Mouse (Mus musculus): Measurements from ENCODE around the gene Golga1. TPM values are rescaled to one million over a fixed set of nuclear protein-coding genes. Genes with fewer than 3 reads are reported as not detected.

Gene Golga1
- polyA plus RNA-seq, 1 experiment: 36.3 TPM

DNA sequence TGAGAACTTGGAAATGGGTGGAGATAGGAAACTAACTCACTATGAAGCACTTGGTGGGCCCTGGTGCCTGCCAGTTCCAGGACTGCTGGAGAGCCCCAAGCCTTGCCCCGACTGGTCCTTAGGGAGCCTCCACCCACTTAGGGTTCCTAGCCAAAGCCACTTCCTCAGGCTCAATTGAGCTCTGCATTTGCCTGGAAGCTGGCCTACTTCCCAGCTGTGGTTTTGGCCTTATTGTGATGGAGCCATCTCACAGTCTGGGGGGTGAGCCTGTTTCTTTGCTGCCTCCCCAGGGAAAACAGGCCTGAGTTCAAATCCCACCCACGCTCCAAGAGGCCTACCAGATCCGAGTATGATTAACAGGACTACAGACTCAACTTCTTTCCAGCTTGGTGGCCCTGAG, 78.8 kb downstream of the Golga1 start:
- Histone ChIP-seq H3K4me1 (ENCODE audit: control insufficient read depth, insufficient read depth, low read length) (no peaks in the 10 kb centered on the region), H3K4me3 (ENCODE audit: insufficient read depth, low read length) (no peak overlapping the region), H3K27ac (ENCODE audit: insufficient read depth, low read length) (no peak overlapping the region)
- TF ChIP-seq POLR2A (IDR thresholded peaks at IDR 0.05; ENCODE audit: low read depth, low read length) (no peak), CTCF (IDR thresholded peaks at IDR 0.05; ENCODE audit: borderline replicate concordance, insufficient read depth, low read length) (no peak)

DNA sequence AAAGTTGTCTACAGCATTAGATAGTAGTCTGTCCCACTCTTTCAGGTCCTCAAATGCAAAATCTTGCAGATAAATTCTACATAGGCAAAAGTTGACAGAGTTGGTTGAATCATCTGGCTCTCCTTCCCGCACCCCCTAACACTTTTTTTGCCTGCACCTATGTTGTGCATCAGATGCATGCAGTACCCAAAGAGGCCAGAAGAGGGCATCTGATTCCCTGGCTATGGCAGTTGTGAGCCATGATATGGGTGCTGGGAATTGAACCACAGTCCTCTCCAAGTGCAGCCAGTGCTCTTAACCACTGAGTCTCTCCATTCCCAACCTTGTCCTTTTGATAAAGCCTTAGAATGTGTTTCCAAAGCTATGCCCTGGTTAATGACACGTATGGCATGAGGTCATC, 81.9 kb downstream of the Golga1 start:
- Histone ChIP-seq H3K4me3 (ENCODE audit: insufficient read depth, low read length) (no peak overlapping the region), H3K4me1 (ENCODE audit: control insufficient read depth, insufficient read depth, low read length) (no peaks in the 10 kb centered on the region), H3K27ac (ENCODE audit: insufficient read depth, low read length) (no peak overlapping the region)
- TF ChIP-seq POLR2A (IDR thresholded peaks at IDR 0.05; ENCODE audit: low read depth, low read length) (no peak), CTCF (IDR thresholded peaks at IDR 0.05; ENCODE audit: borderline replicate concordance, insufficient read depth, low read length) (no peak)

GRCm38 (mm10) chr2:38977837-38978236, 87.5 kb downstream of the Golga1 start:
- TF ChIP-seq CTCF (IDR thresholded peaks at IDR 0.05; ENCODE audit: borderline replicate concordance, insufficient read depth, low read length) (no peak), POLR2A (IDR thresholded peaks at IDR 0.05; ENCODE audit: low read depth, low read length) (no peak)
- Histone ChIP-seq H3K27ac (ENCODE audit: insufficient read depth, low read length) (no peak overlapping the region), H3K4me1 (ENCODE audit: control insufficient read depth, insufficient read depth, low read length) (peaks cover 2% of the 10 kb centered on the region; the same call in 1 of the 2 replicates), H3K4me3 (ENCODE audit: insufficient read depth, low read length) (no peak overlapping the region)

DNA sequence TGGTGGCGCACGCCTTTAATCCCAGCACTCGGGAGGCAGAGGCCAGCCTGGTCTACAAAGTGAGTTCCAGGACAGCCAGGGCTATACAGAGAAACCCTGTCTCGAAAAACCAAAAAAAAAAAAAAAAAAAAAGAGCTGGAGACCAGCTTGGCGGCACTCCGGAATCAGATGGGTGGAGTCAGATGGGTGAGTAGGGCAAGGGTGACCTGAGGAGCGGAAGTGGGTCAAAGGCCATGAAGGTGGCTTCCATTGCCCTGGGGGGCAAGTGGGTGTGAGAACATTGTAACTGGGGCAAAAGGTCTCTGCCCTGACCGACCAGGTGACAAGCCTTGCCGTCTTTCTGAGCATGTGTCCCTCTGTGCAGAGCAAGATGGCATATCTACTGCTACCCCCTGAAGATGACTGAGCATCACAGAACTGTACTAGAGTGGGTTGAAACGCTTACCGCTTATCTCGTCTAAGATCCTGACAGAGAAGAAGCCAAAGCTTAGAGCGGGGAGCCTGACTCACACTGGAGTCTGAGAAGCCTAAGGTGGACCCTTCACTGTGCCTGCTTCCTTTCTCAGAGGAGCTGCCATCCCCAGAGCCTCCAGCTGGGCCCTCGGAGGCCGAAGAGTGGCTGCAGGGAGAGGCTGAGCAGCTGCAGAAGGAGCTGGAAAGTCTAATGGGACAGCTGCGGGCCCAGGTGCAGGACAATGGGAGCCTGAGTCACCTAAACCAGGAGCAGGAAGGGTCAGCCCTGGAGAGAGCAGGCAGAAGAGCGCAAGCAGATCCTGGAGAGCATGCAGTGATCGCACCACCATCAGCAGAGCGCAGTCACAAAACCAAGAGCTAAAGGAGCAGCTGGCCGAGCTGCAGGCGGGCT, 89.2 kb downstream of the Golga1 start:
- Histone ChIP-seq H3K4me1 (ENCODE audit: control insufficient read depth, insufficient read depth, low read length) (peaks cover 2% of the 10 kb centered on the region; the same call in 1 of the 2 replicates), H3K27ac (ENCODE audit: insufficient read depth, low read length) (no peak overlapping the region), H3K4me3 (ENCODE audit: insufficient read depth, low read length) (no peak overlapping the region)
- TF ChIP-seq CTCF (IDR thresholded peaks at IDR 0.05; ENCODE audit: borderline replicate concordance, insufficient read depth, low read length) (no peak), POLR2A (IDR thresholded peaks at IDR 0.05; ENCODE audit: low read depth, low read length) (no peak)

DNA sequence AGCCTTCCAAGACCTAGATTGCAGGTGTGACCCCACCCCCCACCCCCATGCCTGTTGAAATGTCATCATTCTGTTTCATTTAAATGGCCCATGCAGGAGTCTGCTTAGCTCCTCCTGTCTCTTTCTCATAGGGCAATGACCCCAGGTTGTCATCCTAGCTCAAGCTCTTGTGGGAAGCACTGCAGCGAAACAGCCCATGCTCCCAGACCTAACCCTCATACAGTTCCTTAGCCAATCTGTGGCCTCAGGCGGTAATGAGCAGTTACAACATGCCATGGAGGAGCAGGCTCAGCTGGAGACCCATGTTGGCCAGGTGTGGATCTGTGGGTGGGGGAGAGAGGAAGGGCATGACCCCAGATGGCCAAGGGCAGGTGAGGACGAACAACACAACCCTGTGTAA, 90.2 kb downstream of the Golga1 start:
- peaks cover 2% of the 10 kb centered on the region; the same call in 1 of the 2 replicates for H3K4me1 ChIP-seq (ENCODE audit: control insufficient read depth, insufficient read depth, low read length)
- TF ChIP-seq CTCF (IDR thresholded peaks at IDR 0.05; ENCODE audit: borderline replicate concordance, insufficient read depth, low read length) (no peak), POLR2A (IDR thresholded peaks at IDR 0.05; ENCODE audit: low read depth, low read length) (no peak)
- no peak overlapping the region for H3K4me3 ChIP-seq (ENCODE audit: insufficient read depth, low read length)
- no peak overlapping the region for H3K27ac ChIP-seq (ENCODE audit: insufficient read depth, low read length)

DNA sequence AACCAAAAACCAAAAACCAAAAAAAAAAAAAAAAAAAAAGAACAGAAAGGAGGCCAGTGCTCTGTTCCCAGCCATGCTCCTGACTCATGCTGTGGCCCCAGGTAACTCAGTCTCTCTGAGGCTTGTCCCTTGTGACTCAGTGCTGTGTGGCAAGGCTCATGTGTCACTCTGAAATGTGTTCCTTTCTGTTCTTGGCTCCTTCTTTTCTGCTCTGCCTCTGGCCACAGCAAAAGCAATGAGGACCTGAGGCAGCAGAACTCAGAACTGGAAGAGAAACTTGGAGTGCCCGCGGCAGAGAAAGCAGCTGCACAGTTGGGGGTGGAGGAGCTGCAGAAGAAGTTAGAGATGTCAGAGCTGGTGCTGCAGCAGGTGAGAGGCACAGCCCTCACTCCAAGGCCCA, 91.2 kb downstream of the Golga1 start:
- no peak for TF ChIP-seq CTCF (IDR thresholded peaks at IDR 0.05; ENCODE audit: borderline replicate concordance, insufficient read depth, low read length)
- no peak overlapping the region for H3K27ac ChIP-seq (ENCODE audit: insufficient read depth, low read length)
- H3K4me1 ChIP-seq (ENCODE audit: control insufficient read depth, insufficient read depth, low read length): peaks cover 2% of the 10 kb centered on the region; the same call in 1 of the 2 replicates
- H3K4me3 ChIP-seq (ENCODE audit: insufficient read depth, low read length): no peak overlapping the region

DNA sequence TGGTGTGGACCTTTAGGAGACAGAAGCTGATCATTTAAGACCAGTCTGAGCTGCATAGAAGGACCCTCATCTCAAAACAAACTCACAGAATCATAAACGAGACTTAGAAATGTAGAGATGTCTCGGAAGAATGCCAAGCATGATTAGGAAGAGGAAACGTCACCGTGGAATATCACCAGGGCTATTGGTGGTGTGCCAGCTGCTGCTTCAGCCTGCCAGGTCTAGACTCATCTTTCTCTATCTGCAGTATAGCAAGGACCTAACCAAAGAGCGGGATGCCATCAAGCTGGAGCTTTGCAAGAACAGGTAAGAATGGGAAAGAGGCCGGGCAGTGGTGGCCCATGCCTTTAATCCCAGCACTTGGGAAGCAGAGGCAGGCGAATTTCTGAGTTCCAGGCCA, 91.6 kb downstream of the Golga1 start:
- Histone ChIP-seq H3K4me1 (ENCODE audit: control insufficient read depth, insufficient read depth, low read length) (peaks cover 2% of the 10 kb centered on the region; the same call in 1 of the 2 replicates), H3K4me3 (ENCODE audit: insufficient read depth, low read length) (no peak overlapping the region), H3K27ac (ENCODE audit: insufficient read depth, low read length) (no peak overlapping the region)
- no peak for TF ChIP-seq POLR2A (IDR thresholded peaks at IDR 0.05; ENCODE audit: low read depth, low read length)
- TF ChIP-seq CTCF (IDR thresholded peaks at IDR 0.05; ENCODE audit: borderline replicate concordance, insufficient read depth, low read length): no peak

- H3K27ac ChIP-seq (ENCODE audit: insufficient read depth, low read length): no peak overlapping the region
- H3K4me3 ChIP-seq (ENCODE audit: insufficient read depth, low read length): no peak overlapping the region
- TF ChIP-seq CTCF (IDR thresholded peaks at IDR 0.05; ENCODE audit: borderline replicate concordance, insufficient read depth, low read length) (no peak), POLR2A (IDR thresholded peaks at IDR 0.05; ENCODE audit: low read depth, low read length) (no peak)
- peaks cover 2% of the 10 kb centered on the region; the same call in 1 of the 2 replicates for H3K4me1 ChIP-seq (ENCODE audit: control insufficient read depth, insufficient read depth, low read length)
Measured at GRCm38 (mm10) chr2:38973223-38973622, 92.1 kb downstream of the Golga1 start.

- Histone ChIP-seq H3K4me1 (ENCODE audit: control insufficient read depth, insufficient read depth, low read length) (peaks cover 2% of the 10 kb centered on the region; the same call in 1 of the 2 replicates), H3K27ac (ENCODE audit: insufficient read depth, low read length) (no peak overlapping the region), H3K4me3 (ENCODE audit: insufficient read depth, low read length) (no peak overlapping the region)
- TF ChIP-seq POLR2A (IDR thresholded peaks at IDR 0.05; ENCODE audit: low read depth, low read length) (no peak), CTCF (IDR thresholded peaks at IDR 0.05; ENCODE audit: borderline replicate concordance, insufficient read depth, low read length) (no peak)
Measured at GRCm38 (mm10) chr2:38970057-38970456, 95.3 kb downstream of the Golga1 start.

DNA sequence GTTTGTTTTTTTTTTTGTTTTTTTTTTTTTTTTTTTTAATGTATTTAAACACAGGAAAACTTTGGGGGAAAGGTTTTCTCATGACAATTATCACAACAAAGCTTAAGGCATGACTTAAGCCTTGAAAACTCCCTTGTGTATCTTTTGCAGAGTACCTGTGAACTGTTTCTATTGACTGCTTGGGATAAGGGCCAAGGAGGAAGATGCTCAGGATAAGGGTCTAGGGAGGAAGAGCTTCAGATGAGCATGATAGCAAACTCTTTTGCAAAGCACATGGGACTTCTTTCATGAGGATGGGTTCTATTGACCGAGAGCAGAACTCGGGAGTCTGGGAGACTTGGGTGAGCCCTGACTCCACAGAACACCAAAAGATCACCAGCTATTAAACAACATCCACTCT, 95.7 kb downstream of the Golga1 start:
- Histone ChIP-seq H3K4me1 (ENCODE audit: control insufficient read depth, insufficient read depth, low read length) (peaks cover 2% of the 10 kb centered on the region; the same call in 1 of the 2 replicates), H3K27ac (ENCODE audit: insufficient read depth, low read length) (no peak overlapping the region), H3K4me3 (ENCODE audit: insufficient read depth, low read length) (no peak overlapping the region)
- no peak for TF ChIP-seq CTCF (IDR thresholded peaks at IDR 0.05; ENCODE audit: borderline replicate concordance, insufficient read depth, low read length)
- TF ChIP-seq POLR2A (IDR thresholded peaks at IDR 0.05; ENCODE audit: low read depth, low read length): no peak

Other genes starting within 250 kb of the Golga1 start
- gene Nr6a1, start 137.9 kb downstream of the Golga1 start, polyA plus RNA-seq (2011; ENCODE audit: insufficient read length, low read depth, missing spikeins): 3.1 and 4.3 TPM in 2 replicates
- 0.70 and 4.3 TPM in 2 replicates for gene Olfml2a, start 133.6 kb downstream of the Golga1 start, polyA plus RNA-seq (2011; ENCODE audit: insufficient read length, low read depth, missing spikeins)
- gene Wdr38, start 68.1 kb downstream of the Golga1 start, polyA plus RNA-seq (2011; ENCODE audit: insufficient read length, low read depth, missing spikeins): 0.26 and 0.67 TPM in 2 replicates
- gene Arpc5l, start 60.2 kb downstream of the Golga1 start, polyA plus RNA-seq (2011; ENCODE audit: insufficient read length, low read depth, missing spikeins): 54.6 and 64.3 TPM in 2 replicates
- 266 and 282 TPM in 2 replicates for gene Rpl35, start 59.9 kb downstream of the Golga1 start, polyA plus RNA-seq (2011; ENCODE audit: insufficient read length, low read depth, missing spikeins)
- gene Scai, start 125.2 kb upstream of the Golga1 start, polyA plus RNA-seq (2011; ENCODE audit: insufficient read length, low read depth, missing spikeins): 18.4 and 22.6 TPM in 2 replicates
- 85.5 and 89.2 TPM in 2 replicates for gene Ppp6c, start 160.9 kb upstream of the Golga1 start, polyA plus RNA-seq (2011; ENCODE audit: insufficient read length, low read depth, missing spikeins)